Mouse (Mus musculus) liver, embryonic 15.5 days (tissue): ENCODE data around the gene Nol11. TPM values are rescaled to one million over a fixed set of nuclear protein-coding genes. Genes with fewer than 3 reads are reported as not detected.
"Not testable (repeated sequence)": the region's sequence is repeated elsewhere in the genome, so short reads cannot be mapped to it uniquely, and the experiment has no call there.

Source experiments
- ATAC-seq: fragments of 200-750 bp; cut with Nextera tagmentation; 2 replicates; pipeline ENCODE4 v1.8.0; 2017; ENCODE audit warnings: moderate number of reproducible peaks, mild to moderate bottlenecking, moderate library complexity; ENCODE audit not compliant: insufficient read depth
- H3K27ac ChIP-seq: fragments of 300-500 bp; sonication (generic); replicated peaks from 2 replicates; pipeline ENCODE4 v1.5.1; 2015; ENCODE audit warnings: mild to moderate bottlenecking, inconsistent platforms
- H3K27me3 ChIP-seq: fragments of 300-500 bp; sonication (generic); 2 replicates; pipeline ENCODE4 v1.6.1; 2015; ENCODE audit warnings: mild to moderate bottlenecking, inconsistent platforms
- H3K36me3 ChIP-seq: fragments of 300-500 bp; sonication (generic); replicated peaks from 2 replicates; pipeline ENCODE4 v1.6.1; 2015; ENCODE audit warnings: moderate library complexity, mild to moderate bottlenecking, inconsistent platforms
- H3K4me1 ChIP-seq: fragments of 300-500 bp; sonication (generic); replicated peaks from 2 replicates; pipeline ENCODE4 v1.6.1; 2015; ENCODE audit warnings: inconsistent platforms
- H3K4me2 ChIP-seq: fragments of 300-500 bp; sonication (generic); 2 replicates; pipeline ENCODE4 v1.6.1; 2015; ENCODE audit warnings: moderate library complexity, mild to moderate bottlenecking, inconsistent platforms
- H3K4me3 ChIP-seq: fragments of 300-500 bp; sonication (generic); replicated peaks from 2 replicates; pipeline ENCODE4 v1.5.1; 2015; ENCODE audit warnings: mild to moderate bottlenecking, inconsistent platforms
- H3K9ac ChIP-seq: fragments of 300-500 bp; sonication (generic); 2 replicates; pipeline ENCODE4 v1.6.1; 2015; ENCODE audit warnings: moderate library complexity, mild to moderate bottlenecking, inconsistent platforms
- H3K9me3 ChIP-seq: fragments of 300-500 bp; sonication (generic); replicated peaks from 2 replicates; pipeline ENCODE4 v1.6.1; 2016; ENCODE audit warnings: inconsistent platforms
- WGBS: fragments of 180-500 bp; shearing (Covaris S2); methylation state at CpG from one replicate; pipeline ENCODE4 v1.1.7; 2015; ENCODE audit warnings: mixed read lengths; ENCODE audit not compliant: insufficient replicate concordance; 5-methylcytosine and 5-hydroxymethylcytosine counted together
- polyA plus RNA-seq: library from polyadenylated mRNA; unstranded; fragments of >200 nt; fragmentation: Nextera tagmentation; extraction: Ambion mirVana; gene quantifications from 2 replicates; pipeline ENCODE4 v1.2.1, GENCODE M21; 2015

The Nol11 gene
- polyA plus RNA-seq, 1 experiment from 2014 or later, result 19.4 TPM

GRCm38 (mm10) chr11:107132426-107132825 is 56.8 kb downstream of the Nol11 start:
- WGBS, result 5% methylated on average over 16 of the region's 16 CpGs
- Histone ChIP-seq H3K9ac (peak overlapping the region; percentile 98), H3K4me3 (peak overlapping the region; percentile 93), H3K4me2 (peak overlapping the region; percentile 92), H3K36me3 (no peaks in the 10 kb centered on the region), H3K9me3 (no peaks in the 10 kb centered on the region), H3K27me3 (no peaks in the 10 kb centered on the region), H3K27ac (peak overlapping the region; percentile 63), H3K4me1 (peaks cover 42% of the 10 kb centered on the region)
- peak; percentile 20; the same call in 1 of the 2 replicates for ATAC-seq

DNA sequence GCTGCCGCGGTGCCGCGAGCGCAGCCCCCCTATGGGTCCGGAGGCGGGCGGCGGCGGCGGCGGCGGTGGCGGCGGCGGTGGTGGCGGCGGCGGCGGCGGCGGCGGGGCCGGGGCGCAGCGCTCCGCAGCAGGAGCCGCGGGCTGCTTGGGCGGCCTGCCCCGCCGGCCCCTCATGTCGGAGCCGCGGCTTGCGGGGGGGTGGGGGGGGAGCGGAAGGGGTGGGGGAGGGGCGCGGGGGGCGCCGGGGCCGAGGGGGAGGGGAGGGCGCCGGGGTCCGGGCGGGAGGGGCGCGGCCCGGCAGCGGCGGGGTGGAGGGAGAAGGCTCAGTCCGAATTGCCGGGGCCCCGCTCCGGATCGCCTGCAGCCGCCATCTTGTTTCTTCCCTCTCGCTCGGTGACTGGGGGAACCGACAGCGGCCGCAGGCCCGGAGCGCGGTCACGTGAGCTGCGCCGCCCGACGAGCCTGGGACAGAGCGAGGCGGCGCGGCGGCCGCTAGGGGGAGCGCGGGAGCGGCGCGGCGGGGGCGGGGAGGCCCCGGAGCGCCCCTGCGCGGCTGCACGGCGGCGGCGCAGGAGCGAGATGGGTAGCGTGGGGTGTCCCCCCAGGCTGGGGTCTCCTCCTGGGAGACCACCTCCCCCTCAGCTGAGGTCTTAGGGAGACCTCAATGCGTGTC is 57.3 kb downstream of the Nol11 start, which contains the start of gene Bptf:
Gene Bptf, minus strand, starts transcription at position 379 of the 673 bp plus-strand sequence.
- Histone ChIP-seq H3K4me2 (peak within 1 kb of the TSS; percentile 92), H3K4me1 (peaks cover 43% of the 10 kb centered on the region), H3K9ac (peak within 1 kb of the TSS; percentile 98), H3K9me3 (no peaks in the 10 kb centered on the region), H3K4me3 (peak within 1 kb of the TSS; percentile 93), H3K27me3 (no peaks in the 10 kb centered on the region), H3K27ac (peak within 1 kb of the TSS; percentile 90), H3K36me3 (no peaks in the 10 kb centered on the region)
- ATAC-seq, result peak; percentile 96
- 0% methylated on average over 24 of the region's 94 CpGs for WGBS

DNA sequence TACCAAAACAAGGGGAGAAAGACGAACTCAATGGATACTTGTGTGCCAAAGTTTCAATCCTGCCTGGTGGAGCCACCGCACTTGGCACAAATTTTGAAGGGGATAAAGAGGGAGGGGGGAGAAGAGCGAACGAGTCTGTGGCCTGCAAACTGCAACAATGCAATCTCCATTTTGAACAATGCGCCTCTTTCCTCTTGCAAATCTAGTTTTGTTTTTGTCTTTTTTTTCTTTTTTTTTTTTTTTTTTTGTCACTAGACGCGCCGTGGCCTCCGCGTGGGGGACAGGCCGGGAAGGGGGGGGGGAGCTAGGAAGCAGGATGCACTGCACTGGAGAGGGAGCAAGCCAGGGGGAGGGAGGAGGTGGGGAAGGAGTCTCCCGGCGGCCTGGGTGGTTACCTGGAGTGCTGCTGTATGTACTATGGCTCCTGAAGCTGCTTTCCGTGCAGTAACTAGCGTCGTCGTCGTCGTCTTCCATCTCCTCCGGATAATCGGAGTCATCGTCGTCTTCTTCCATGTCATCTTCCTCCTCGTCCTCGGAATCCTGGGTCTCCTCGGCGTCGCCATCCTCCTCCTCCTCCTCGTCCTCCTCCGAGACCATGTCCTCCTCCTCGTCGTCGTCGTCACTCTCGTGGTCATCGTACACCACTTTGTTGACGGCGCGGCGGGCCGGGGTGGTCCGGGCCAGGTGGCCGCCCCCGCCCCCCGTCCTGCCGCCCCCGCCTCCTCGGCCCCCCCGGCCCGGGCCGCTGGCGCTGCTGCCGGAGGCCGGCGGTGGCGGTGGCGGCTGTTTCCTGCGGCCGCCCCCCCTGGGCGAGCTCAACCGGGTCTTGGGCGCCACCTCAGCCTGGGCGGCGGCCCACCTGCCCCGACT is 58.1 kb downstream of the Nol11 start:
- Histone ChIP-seq H3K27me3 (no peaks in the 10 kb centered on the region), H3K4me1 (peaks cover 47% of the 10 kb centered on the region), H3K4me3 (peak overlapping the region; percentile 93), H3K9me3 (no peaks in the 10 kb centered on the region), H3K9ac (peak overlapping the region; percentile 98), H3K4me2 (peak overlapping the region; percentile 92), H3K36me3 (0 out of 2 replicates have a peak, but pooled peaks cover 4% of the 10 kb centered on the region), H3K27ac (peak overlapping the region; percentile 90)
- WGBS, result under 1% methylated on average over 57 of the region's 65 CpGs
- ATAC-seq, result peak; percentile 60

DNA sequence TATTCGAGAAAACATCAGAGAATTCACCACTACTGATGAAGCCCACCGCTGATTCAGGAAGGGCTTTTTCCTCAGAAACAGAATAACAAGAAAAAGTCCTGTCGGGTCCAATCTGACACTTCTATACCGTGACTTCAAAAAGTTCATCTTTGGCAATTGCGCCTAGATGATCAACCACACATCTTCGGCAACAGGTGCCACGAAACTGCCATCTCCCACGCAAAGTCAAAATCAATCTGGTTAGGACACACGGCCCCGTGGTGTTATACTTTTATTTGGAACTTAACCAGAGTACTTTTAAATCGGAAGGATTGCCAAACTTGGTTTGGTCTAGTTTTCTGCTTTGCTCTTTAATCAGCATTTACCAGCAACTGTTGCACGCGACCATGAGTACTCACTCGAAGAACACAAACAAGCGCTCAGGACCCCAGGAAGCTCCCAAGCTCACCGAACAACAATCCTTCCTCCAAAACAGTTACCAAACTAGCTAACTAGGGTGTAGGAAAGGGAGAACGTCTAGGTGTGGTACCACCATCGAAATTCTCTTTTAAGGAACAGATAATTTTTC is 58.9 kb downstream of the Nol11 start:
- H3K27me3 ChIP-seq, result no peaks in the 10 kb centered on the region
- peak overlapping the region; percentile 92 for H3K4me2 ChIP-seq
- H3K9ac ChIP-seq, result peak overlapping the region; percentile 98
- 1% methylated on average over 18 of the region's 18 CpGs for WGBS
- H3K4me1 ChIP-seq, result peaks cover 46% of the 10 kb centered on the region
- peak overlapping the region; percentile 90 for H3K27ac ChIP-seq
- no peak for ATAC-seq
- H3K4me3 ChIP-seq, result peak overlapping the region; percentile 93
- no peaks in the 10 kb centered on the region for H3K9me3 ChIP-seq
- H3K36me3 ChIP-seq, result 0 out of 2 replicates have a peak, but pooled peaks cover 6% of the 10 kb centered on the region

GRCm38 (mm10) chr11:107129641-107130040 is 59.5 kb downstream of the Nol11 start:
- 13% methylated on average over 2 of the region's 2 CpGs for WGBS
- ATAC-seq, result no peak
- H3K9me3 ChIP-seq, result no peaks in the 10 kb centered on the region

GRCm38 (mm10) chr11:107126716-107127115 is 62.5 kb downstream of the Nol11 start:
- H3K36me3 ChIP-seq, H3K27ac ChIP-seq, H3K4me2 ChIP-seq, H3K9me3 ChIP-seq, H3K27me3 ChIP-seq, ATAC-seq, H3K9ac ChIP-seq, H3K4me3 ChIP-seq: not testable (repeated sequence)
- peaks cover 55% of the 10 kb centered on the region for H3K4me1 ChIP-seq
- WGBS, result 82% methylated on average over 2 of the region's 2 CpGs

More at GRCm38 (mm10) chr11:107129641-107130040, 59.5 kb downstream of the Nol11 start:
- no peaks in the 10 kb centered on the region for H3K27me3 ChIP-seq
- H3K4me1 ChIP-seq, result peaks cover 51% of the 10 kb centered on the region
- H3K27ac ChIP-seq, result peak overlapping the region; percentile 90
- peak overlapping the region; percentile 93 for H3K4me3 ChIP-seq
- H3K4me2 ChIP-seq, result peak overlapping the region; percentile 92
- 0 out of 2 replicates have a peak, but pooled peaks cover 6% of the 10 kb centered on the region for H3K36me3 ChIP-seq
- peak overlapping the region; percentile 98 for H3K9ac ChIP-seq

DNA sequence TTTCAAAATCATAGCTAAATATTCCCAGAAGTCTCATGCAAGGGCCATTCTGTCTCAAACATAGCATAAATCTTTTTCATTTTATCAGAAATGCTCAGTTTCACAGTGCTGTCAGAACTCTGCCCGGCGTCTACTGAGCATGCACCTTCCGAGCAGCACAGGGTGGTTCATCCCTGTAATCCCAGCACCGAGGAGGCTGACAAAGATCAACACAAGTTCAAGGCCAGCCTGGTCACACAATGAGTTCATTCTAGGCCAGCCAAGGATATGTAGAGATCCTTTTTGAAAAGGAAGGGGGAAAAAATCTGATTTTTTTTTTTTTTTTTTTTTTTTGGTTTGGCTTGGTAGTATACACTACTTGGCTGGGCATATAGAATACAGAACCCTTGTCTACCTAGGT is 64.2 kb downstream of the Nol11 start:
- Histone ChIP-seq H3K4me2 (no peak overlapping the region; the same call in 1 of the 2 replicates), H3K4me1 (peaks cover 50% of the 10 kb centered on the region), H3K9ac (no peak overlapping the region), H3K9me3 (no peaks in the 10 kb centered on the region), H3K27me3 (no peaks in the 10 kb centered on the region), H3K4me3 (no peak overlapping the region), H3K36me3 (0 out of 2 replicates have a peak, but pooled peaks cover 6% of the 10 kb centered on the region), H3K27ac (no peak overlapping the region; the same call in 1 of the 2 replicates)
- ATAC-seq, result no peak
- 61% methylated on average over 4 of the region's 4 CpGs for WGBS

DNA sequence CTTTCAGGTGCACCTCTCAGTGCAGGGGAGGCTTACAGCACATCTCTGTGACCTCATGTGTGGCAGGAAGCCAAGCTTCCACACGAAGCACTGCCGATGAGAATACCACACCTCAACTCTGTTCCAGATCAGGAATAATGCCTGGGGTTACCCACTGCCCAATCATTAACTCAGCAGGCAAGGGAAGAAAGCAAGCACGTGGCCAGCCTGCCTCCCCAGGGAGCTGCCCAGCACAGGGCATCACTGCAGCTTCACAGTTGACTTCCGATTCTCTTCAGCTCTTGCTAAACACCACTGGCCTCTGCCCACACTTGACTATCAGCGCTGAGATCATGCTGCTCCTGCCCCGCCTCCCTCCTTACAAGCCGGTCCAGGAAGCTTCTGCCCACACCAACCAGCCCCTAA is 64.9 kb downstream of the Nol11 start:
- Histone ChIP-seq H3K36me3 (0 out of 2 replicates have a peak, but pooled peaks cover 6% of the 10 kb centered on the region), H3K4me3 (no peak overlapping the region), H3K4me1 (peaks cover 43% of the 10 kb centered on the region), H3K9me3 (no peaks in the 10 kb centered on the region), H3K27ac (no peak overlapping the region; the same call in 1 of the 2 replicates), H3K4me2 (peak overlapping the region; percentile 35), H3K27me3 (no peaks in the 10 kb centered on the region), H3K9ac (no peak overlapping the region)
- peak; percentile 50 for ATAC-seq
- WGBS, result 5% methylated on average over 7 of the region's 7 CpGs

GRCm38 (mm10) chr11:107117789-107118188 is 71.4 kb downstream of the Nol11 start:
- no peak overlapping the region for H3K9ac ChIP-seq
- H3K36me3 ChIP-seq, result no peaks in the 10 kb centered on the region
- no peak; the same call in 1 of the 2 replicates for ATAC-seq
- H3K4me1 ChIP-seq, result peaks cover 15% of the 10 kb centered on the region
- H3K27ac ChIP-seq, result no peak overlapping the region
- no peaks in the 10 kb centered on the region for H3K27me3 ChIP-seq
- no peaks in the 10 kb centered on the region for H3K9me3 ChIP-seq
- H3K4me2 ChIP-seq, result no peak overlapping the region
- WGBS, result 87% methylated on average over 12 of the region's 12 CpGs
- no peak overlapping the region for H3K4me3 ChIP-seq
